Mouse (Mus musculus): Measurements from ENCODE around the gene Tjp3. TPM values are rescaled to one million over a fixed set of nuclear protein-coding genes. Genes with fewer than 3 reads are reported as not detected.

Gene Tjp3
- 10 to 100 TPM in 1 of 2 experiments, 1 to 10 TPM in 1; 9.8 to 36.0 TPM for polyA plus RNA-seq (2017; shearing (Covaris generic))

GRCm38 (mm10) chr10:81291511-81292104 is at the start of gene Tjp3:
Gene Tjp3 (minus strand): TSS chr10:81291581.

DNA sequence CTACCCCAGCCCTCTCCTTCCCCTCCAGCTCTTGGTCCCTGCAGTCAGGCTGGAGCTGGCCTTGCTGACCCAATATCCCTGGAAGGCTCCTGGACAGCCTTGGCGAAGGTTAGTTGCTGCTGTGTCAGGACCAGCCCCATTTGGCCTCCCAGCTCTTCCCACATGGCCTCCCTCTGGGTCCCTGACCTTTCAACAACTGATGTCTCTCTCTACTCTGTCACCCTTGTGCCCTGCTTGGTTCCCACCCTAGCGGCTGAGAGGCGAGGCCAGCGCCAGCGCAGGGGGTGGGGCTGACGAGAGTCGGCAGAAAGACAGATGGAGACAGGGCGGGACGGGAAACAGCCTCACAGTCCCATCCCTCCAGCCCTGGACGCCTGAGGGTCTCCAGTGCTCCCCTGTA is 37.0 kb upstream of the Tjp3 start, which contains the start of gene Tbxa2r:
TSS of gene Tbxa2r (plus strand) at position 346 of the 400 bp plus-strand sequence.

GRCm38 (mm10) chr10:81320550-81321347 is 29.4 kb upstream of the Tjp3 start, which contains the start of gene Cactin:
Gene Cactin (plus strand): TSS chr10:81321103.

DNA sequence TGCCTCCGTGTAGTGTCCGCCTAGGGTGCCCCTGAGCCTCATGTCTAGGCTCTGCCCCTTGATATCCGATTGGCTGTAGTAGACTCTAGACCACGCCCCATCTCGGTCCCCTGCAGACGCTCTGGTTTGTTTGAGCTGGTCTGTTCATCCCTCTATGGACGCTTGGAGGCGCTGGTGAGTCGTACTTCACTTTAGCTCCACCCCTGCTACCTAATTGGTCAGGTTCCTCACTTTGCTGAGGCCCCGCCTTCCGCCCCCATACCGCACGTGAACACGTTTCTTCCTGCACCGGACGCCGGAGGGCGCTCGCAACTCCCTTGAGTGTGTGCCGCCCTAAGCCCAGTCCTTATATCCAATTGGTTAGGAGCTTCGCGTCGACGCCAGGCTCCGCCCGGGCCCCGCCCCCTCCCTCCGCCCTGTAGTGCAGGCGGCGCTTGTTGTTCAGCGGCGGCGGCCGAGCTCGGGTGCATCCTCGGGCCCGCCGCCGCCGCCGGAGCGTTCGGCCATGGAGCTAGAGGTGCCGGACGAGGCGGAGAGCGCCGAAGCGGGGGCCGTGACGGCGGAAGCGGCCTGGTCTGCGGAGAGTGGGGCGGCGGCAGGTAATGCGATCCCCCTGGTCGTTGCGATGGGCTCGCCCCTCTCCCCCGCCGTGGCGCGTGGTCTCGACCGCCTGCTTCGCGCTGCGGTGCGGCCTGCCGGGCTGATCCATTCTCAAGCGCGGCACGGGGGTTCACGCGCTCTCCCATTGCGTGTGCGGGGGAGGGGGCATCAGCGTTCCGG is 1.4 kb upstream of the Tjp3 start, which contains the start of gene Pip5k1c:
TSS of gene Pip5k1c (plus strand) at position 410 of the 780 bp plus-strand sequence.

GRCm38 (mm10) chr10:81266211-81267105 is 24.9 kb downstream of the Tjp3 start, which contains the start of the genes Mrpl54 and Apba3:
Gene Mrpl54 (minus strand): TSS chr10:81266934.
Gene Apba3 (plus strand): TSS chr10:81266960.

GRCm38 (mm10) chr10:81252424-81253419 is 38.7 kb downstream of the Tjp3 start, which contains the start of gene Matk:
Gene Matk (plus strand): TSS chr10:81252935.

GRCm38 (mm10) chr10:81232580-81233225 is 58.7 kb downstream of the Tjp3 start, which contains the start of gene Zfr2:
Gene Zfr2 (plus strand): TSS chr10:81233155.

GRCm38 (mm10) chr10:81230438-81231332 is 60.7 kb downstream of the Tjp3 start, which contains the start of gene Atcay:
Gene Atcay (minus strand): TSS chr10:81230833.

Other genes with a start within 250 kb of the Tjp3 start
- 10 to 100 TPM; 79.3 to 94.4 TPM for gene Sgta, start 231.4 kb downstream of the Tjp3 start, polyA plus RNA-seq (2017; shearing (Covaris generic))
- gene Thop1, start 221.5 kb downstream of the Tjp3 start, polyA plus RNA-seq (2017; shearing (Covaris generic)) = 1 to 10 TPM; 6.0 to 8.7 TPM
- gene Creb3l3, start 192.7 kb downstream of the Tjp3 start, polyA plus RNA-seq (2017; shearing (Covaris generic)) = under 1 TPM in 1 of 2 experiments, not detected in 1; 0.22 TPM
- 100 to 1,000 TPM; 162 to 191 TPM for gene Map2k2, start 185.7 kb downstream of the Tjp3 start, polyA plus RNA-seq (2017; shearing (Covaris generic))
- 10 to 100 TPM; 69.4 to 76.2 TPM for gene Zbtb7a, start 156.4 kb downstream of the Tjp3 start, polyA plus RNA-seq (2017; shearing (Covaris generic))
- gene Pias4, start 123.7 kb downstream of the Tjp3 start, polyA plus RNA-seq (2017; shearing (Covaris generic)) = 10 to 100 TPM; 42.8 to 50.1 TPM
- 100 to 1,000 TPM; 640 to 647 TPM for gene Eef2, start 115.0 kb downstream of the Tjp3 start, polyA plus RNA-seq (2017; shearing (Covaris generic))
- gene Dapk3, start 108.6 kb downstream of the Tjp3 start, polyA plus RNA-seq (2017; shearing (Covaris generic)) = 100 to 1,000 TPM in 1 of 2 experiments, 10 to 100 TPM in 1; 95.7 to 104 TPM
- gene 4930442H23Rik, start 107.7 kb downstream of the Tjp3 start, polyA plus RNA-seq (2017; shearing (Covaris generic)) = not detected
- under 1 TPM; 0.19 to 0.47 TPM for gene Nmrk2, start 89.5 kb downstream of the Tjp3 start, polyA plus RNA-seq (2017; shearing (Covaris generic))
- 1 to 10 TPM; 5.7 to 5.8 TPM for gene Atcay, start 60.7 kb downstream of the Tjp3 start, polyA plus RNA-seq (2017; shearing (Covaris generic))
- 1 to 10 TPM; 3.9 to 5.0 TPM for gene Zfr2, start 58.4 kb downstream of the Tjp3 start, polyA plus RNA-seq (2017; shearing (Covaris generic))
- 100 to 1,000 TPM in 1 of 2 experiments, 10 to 100 TPM in 1; 63.7 to 239 TPM for gene Matk, start 38.6 kb downstream of the Tjp3 start, polyA plus RNA-seq (2017; shearing (Covaris generic))
- 100 to 1,000 TPM; 153 to 154 TPM for gene Mrpl54, start 24.6 kb downstream of the Tjp3 start, polyA plus RNA-seq (2017; shearing (Covaris generic))
- 10 to 100 TPM; 33.8 to 50.0 TPM for gene Apba3, start 24.6 kb downstream of the Tjp3 start, polyA plus RNA-seq (2017; shearing (Covaris generic))
- gene Pip5k1c, start 1.4 kb upstream of the Tjp3 start, polyA plus RNA-seq (2017; shearing (Covaris generic)) = 10 to 100 TPM; 67.4 to 88.0 TPM
- gene Cactin, start 29.5 kb upstream of the Tjp3 start, polyA plus RNA-seq (2017; shearing (Covaris generic)) = 10 to 100 TPM; 44.2 to 64.0 TPM
- gene Tbxa2r, start 37.1 kb upstream of the Tjp3 start, polyA plus RNA-seq (2017; shearing (Covaris generic)) = 10 to 100 TPM; 48.0 to 67.1 TPM
- under 1 TPM; 0.05 to 0.08 TPM for gene Gipc3, start 51.7 kb upstream of the Tjp3 start, polyA plus RNA-seq (2017; shearing (Covaris generic))
- gene Hmg20b, start 58.9 kb upstream of the Tjp3 start, polyA plus RNA-seq (2017; shearing (Covaris generic)) = 10 to 100 TPM; 44.4 to 50.7 TPM
- 1 to 10 TPM; 3.7 to 4.0 TPM for gene Mfsd12, start 65.9 kb upstream of the Tjp3 start, polyA plus RNA-seq (2017; shearing (Covaris generic))
- 1 to 10 TPM in 1 of 2 experiments, under 1 TPM in 1; 0.68 to 1.5 TPM for gene 4930404N11Rik, start 74.2 kb upstream of the Tjp3 start, polyA plus RNA-seq (2017; shearing (Covaris generic))
- 10 to 100 TPM; 69.7 to 78.9 TPM for gene Fzr1, start 86.9 kb upstream of the Tjp3 start, polyA plus RNA-seq (2017; shearing (Covaris generic))
- gene Dohh, start 92.8 kb upstream of the Tjp3 start, polyA plus RNA-seq (2017; shearing (Covaris generic)) = 10 to 100 TPM; 35.0 to 35.8 TPM
- gene Gm48551, start 92.9 kb upstream of the Tjp3 start, polyA plus RNA-seq (2017; shearing (Covaris generic)) = 1 to 10 TPM; 2.2 to 4.9 TPM
- gene Gm48552, start 97.4 kb upstream of the Tjp3 start, polyA plus RNA-seq (2017; shearing (Covaris generic)) = 1 to 10 TPM; 1.1 to 1.6 TPM
- gene Smim24, start 101.5 kb upstream of the Tjp3 start, polyA plus RNA-seq (2017; shearing (Covaris generic)) = 10 to 100 TPM in 1 of 2 experiments, 1 to 10 TPM in 1; 6.3 to 12.2 TPM
- gene Nfic, start 164.1 kb upstream of the Tjp3 start, polyA plus RNA-seq (2017; shearing (Covaris generic)) = 10 to 100 TPM; 14.8 to 22.7 TPM
- gene Celf5, start 191.1 kb upstream of the Tjp3 start, polyA plus RNA-seq (2017; shearing (Covaris generic)) = under 1 TPM; 0.14 to 0.73 TPM
- 10 to 100 TPM; 78.9 to 96.7 TPM for gene Ncln, start 204.8 kb upstream of the Tjp3 start, polyA plus RNA-seq (2017; shearing (Covaris generic))
- gene S1pr4, start 208.6 kb upstream of the Tjp3 start, polyA plus RNA-seq (2017; shearing (Covaris generic)) = 10 to 100 TPM; 64.8 to 91.5 TPM
- 10 to 100 TPM; 29.2 to 77.3 TPM for gene Gna15, start 232.6 kb upstream of the Tjp3 start, polyA plus RNA-seq (2017; shearing (Covaris generic))